Mouse (Mus musculus) macrophage (primary cell): ENCODE data around the gene Vhl. TPM values are rescaled to one million over a fixed set of nuclear protein-coding genes. Genes with fewer than 3 reads are reported as not detected.
A peak's percentile ranks its signal among the peaks of the same experiment; 100 is the strongest.

Source experiments
- H3K27ac ChIP-seq: fragments of 350-480 bp; formaldehyde crosslinking; 2 replicates; pipeline ENCODE4 v1.9.0; 2021
- H3K36me3 ChIP-seq: fragments of 350-480 bp; formaldehyde crosslinking; 2 replicates; pipeline ENCODE4 v1.9.0; 2021; ENCODE audit errors: inconsistent target
- H3K4me3 ChIP-seq: fragments of 350-480 bp; formaldehyde crosslinking; 2 replicates; pipeline ENCODE4 v1.9.0; 2021; ENCODE audit errors: inconsistent target
- H3K79me2 ChIP-seq: fragments of 350-480 bp; formaldehyde crosslinking; 2 replicates; pipeline ENCODE4 v1.9.0; 2021; ENCODE audit errors: inconsistent target
- WGBS: methylation state at CpG from one replicate; pipeline ENCODE4 v1.1.7; 2026; ENCODE audit warnings: inconsistent platforms; ENCODE audit not compliant: missing documents; 5-methylcytosine and 5-hydroxymethylcytosine counted together
- polyA plus RNA-seq: library from polyadenylated mRNA; stranded (reverse); fragments of 250-400 nt; gene quantifications from 3 replicates; pipeline ENCODE4 v1.2.4, GENCODE M21; 2018; ENCODE audit warnings: inconsistent platforms

Gene Vhl
- polyA plus RNA-seq, 1 experiment from 2014 or later: 9.9 TPM

DNA sequence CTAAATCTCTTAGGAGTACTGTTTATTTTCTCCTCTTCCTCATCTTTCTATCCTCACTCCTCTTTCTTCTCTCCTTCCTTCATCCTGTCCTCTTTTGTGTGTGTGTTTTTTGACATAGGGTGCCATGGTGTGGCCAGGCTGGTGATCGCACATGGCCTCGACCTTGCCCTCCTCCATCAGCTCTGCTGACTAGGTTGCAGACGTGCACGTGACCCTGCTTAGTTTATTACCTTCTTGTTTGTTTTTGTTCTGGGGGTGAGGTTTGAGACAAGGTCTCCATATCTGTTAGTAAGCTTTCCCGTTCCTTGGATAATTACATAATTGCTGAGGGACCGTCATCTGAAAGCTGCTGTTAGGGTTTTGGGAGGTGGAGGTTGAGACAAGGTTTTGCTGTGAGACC is 14.9 kb upstream of the Vhl start:
- Histone ChIP-seq H3K27ac (no peak overlapping the region), H3K79me2 (peaks cover 91% of the 10 kb centered on the region), H3K4me3 (no peak overlapping the region), H3K36me3 (peaks cover 9% of the 10 kb centered on the region; the same call in 1 of the 2 replicates)
- WGBS: 91% methylated on average over 6 of the region's 6 CpGs

DNA sequence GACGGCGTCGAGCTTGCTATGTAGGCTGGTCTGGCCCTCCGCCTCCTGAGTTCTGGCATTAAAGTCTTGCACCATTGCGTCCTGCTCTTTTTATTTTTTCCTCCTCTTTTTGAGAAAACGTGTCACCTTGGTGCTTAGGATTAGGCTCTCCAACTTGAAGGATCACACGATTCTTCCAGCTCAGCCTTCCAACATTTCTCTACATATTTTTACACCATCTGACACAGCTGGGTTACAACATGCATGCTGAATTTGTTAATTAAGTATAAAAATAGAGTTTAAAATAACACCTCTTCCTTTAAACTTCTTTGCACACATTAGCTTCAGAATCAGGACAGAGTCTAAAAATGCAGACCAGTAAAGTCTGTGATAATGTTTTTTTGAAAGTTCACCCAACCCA is 14.5 kb upstream of the Vhl start:
- Histone ChIP-seq H3K4me3 (no peak overlapping the region), H3K79me2 (peaks cover 95% of the 10 kb centered on the region), H3K27ac (no peak overlapping the region), H3K36me3 (peaks cover 13% of the 10 kb centered on the region; the same call in 1 of the 2 replicates)
- 96% methylated on average over 7 of the region's 7 CpGs for WGBS

DNA sequence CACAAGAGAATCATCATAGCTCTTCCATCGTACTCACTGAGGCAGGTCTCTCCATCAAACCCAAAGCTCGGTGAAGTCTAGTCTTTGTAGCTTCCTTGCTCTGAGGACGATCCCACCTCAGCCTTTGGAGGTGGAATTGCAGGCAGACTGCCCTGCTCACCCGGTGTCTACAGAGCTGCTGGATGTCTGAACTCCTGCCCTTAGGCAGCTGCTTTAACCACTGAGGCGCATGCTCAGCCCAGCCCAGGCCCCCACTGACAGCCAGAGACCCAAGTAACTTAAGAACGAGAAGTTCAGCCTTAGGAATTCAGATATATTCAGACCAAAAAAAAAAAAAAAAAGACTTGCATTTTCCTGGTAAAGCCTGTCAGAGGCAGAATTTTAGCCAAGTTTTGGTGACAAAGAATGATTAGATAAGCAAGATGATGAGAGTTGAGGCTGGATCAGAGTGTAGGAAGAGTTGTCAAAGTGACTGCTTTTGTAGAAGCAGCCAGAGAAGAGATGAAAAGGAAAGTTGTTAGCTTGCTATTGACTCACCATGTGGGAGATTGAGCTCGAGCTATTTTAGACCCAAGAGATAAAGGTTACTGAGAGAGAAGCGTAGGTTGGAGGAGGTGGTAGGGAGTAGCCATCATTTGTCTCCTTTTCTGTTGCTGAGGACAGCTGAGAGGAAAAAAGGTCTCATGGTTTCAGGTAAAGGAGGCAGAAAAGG is 11.3 kb upstream of the Vhl start:
- Histone ChIP-seq H3K36me3 (peaks cover 42% of the 10 kb centered on the region), H3K4me3 (no peak overlapping the region), H3K27ac (no peak overlapping the region), H3K79me2 (peaks cover 82% of the 10 kb centered on the region)
- WGBS: 95% methylated on average over 8 of the region's 8 CpGs

DNA sequence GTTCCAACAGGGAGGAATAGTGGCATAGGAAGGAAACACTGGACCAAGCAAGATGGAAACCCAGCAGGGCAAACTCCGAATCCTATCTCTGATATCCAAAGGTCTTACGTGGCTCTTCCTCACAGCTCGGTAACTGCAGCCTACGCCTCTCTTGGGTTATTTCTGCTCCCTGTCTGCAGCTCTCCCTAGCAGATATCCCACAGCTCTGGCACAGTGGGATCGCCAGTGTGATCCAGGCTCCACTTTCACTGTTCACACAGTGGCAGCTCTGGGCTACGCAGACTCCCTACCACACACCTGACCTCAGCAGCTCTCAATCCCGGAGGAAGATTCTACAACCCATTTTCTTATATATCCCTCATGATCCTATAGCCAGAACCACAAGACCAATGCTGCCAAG is 9.6 kb upstream of the Vhl start:
- 98% methylated on average over 7 of the region's 7 CpGs for WGBS
- peaks cover 47% of the 10 kb centered on the region for H3K36me3 ChIP-seq
- H3K27ac ChIP-seq: no peak overlapping the region
- H3K79me2 ChIP-seq: peaks cover 65% of the 10 kb centered on the region
- H3K4me3 ChIP-seq: no peak overlapping the region

DNA sequence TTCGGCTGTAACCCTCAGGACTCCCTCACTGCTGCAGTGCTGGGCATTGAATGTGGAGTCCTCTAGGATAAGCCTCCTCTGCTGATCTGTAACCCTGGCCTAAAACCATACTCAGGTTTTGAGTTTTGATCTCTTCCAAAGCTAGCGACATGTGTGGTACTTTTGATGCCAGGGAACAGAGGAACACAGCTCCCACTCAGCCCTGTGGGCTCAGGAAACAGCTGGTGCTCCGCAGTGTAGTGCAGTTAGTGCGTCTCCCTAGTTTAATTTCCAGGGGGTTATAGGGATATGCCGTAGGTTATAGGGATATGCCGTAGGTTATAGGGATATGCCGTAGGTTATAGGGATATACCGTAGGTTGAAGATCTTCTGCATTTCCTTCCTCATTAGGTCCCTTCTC is 8.8 kb upstream of the Vhl start:
- H3K27ac ChIP-seq: no peak overlapping the region
- WGBS: 98% methylated on average over 8 of the region's 8 CpGs
- no peak overlapping the region for H3K4me3 ChIP-seq
- H3K79me2 ChIP-seq: peaks cover 56% of the 10 kb centered on the region
- peaks cover 47% of the 10 kb centered on the region for H3K36me3 ChIP-seq

DNA sequence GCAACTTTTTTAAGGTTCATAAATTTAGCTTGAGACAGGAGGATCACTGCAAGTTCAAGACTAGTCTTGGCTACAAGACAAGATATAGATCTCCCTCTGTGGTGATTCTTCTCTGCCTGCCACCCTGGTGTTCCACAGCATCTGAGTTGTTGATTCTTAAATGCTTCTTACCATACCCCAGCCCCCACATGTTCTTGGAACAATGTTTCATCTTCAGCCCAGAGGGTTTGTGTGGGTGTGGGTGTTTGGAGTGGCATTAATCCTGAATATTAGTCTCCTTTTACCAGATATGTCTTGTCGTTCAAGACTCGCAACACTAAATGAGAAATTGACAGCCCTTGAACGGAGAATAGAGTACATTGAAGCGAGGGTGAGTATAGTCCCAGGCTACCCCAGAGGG is 8.3 kb upstream of the Vhl start:
- Histone ChIP-seq H3K79me2 (peaks cover 51% of the 10 kb centered on the region), H3K4me3 (no peak overlapping the region), H3K36me3 (peaks cover 47% of the 10 kb centered on the region), H3K27ac (no peak overlapping the region)
- WGBS: 88% methylated on average over 4 of the region's 4 CpGs

DNA sequence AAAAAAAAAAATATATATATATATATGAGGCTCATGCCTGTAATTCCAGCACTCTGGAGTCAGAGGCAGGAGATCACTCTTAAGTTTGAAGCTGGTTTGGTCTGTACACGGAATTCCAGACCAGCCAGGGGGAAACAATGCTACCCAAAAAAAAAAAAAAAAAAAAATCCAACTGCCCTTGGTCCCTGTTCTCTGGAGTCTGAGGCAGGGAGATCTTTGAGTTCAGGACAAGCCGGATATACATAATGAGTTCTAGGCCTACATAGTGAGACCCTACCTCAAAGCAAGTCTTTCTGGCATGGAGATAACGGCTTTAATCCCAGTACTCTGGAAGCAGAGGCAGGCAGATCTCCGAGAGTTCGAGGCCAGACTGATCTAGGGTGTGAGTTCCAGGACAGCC is 373 bp upstream of the Vhl start:
- Histone ChIP-seq H3K79me2 (peaks cover 39% of the 10 kb centered on the region), H3K36me3 (peaks cover 8% of the 10 kb centered on the region; the same call in 1 of the 2 replicates), H3K27ac (0 out of 2 replicates have a peak overlapping the region, but pooled peaks have one; percentile 32), H3K4me3 (peak overlapping the region; percentile 36)
- 45% methylated on average over 5 of the region's 5 CpGs for WGBS

DNA sequence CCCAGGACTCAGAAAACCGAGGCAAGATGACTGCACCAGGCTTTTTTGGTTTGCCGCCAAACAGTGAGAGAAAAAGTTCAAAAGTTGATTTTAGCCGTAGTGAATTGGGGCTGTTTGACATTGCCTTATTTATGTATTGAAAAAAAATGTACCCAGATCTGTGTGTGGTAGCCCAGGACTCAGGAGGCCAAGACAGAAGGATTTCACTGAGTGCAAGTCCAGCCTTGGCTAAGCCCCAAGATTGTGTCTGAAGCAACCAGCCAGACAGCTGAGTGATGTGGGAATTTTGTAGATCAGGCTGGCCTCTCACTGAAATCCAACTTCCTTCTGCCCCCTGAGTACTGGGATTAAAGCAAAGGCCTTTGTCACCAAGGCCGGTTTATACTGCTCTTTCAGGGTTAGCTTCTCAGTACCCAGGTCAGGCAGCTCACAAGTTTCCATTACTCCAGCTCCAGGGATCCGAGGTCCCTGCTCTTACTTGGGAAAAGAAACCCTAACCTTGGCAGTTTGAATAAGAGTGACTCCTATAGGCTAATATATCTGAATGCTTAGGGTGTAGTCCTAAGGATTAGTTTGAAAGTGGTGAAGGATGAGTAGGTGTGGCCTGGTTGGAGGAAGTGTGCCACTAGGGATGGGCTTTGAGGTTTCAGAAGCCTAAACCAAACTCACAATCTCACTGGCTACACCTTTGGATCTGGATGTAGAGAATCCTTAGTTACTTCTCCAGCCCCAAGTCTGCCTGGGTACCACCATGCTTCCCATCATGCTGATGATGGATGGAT is 1.4 kb downstream of the Vhl start:
- peaks cover 39% of the 10 kb centered on the region for H3K79me2 ChIP-seq
- 60% methylated on average over 5 of the region's 5 CpGs for WGBS
- no peak overlapping the region for H3K27ac ChIP-seq
- H3K36me3 ChIP-seq: peaks cover 10% of the 10 kb centered on the region; the same call in 1 of the 2 replicates
- H3K4me3 ChIP-seq: peak overlapping the region; percentile 65

DNA sequence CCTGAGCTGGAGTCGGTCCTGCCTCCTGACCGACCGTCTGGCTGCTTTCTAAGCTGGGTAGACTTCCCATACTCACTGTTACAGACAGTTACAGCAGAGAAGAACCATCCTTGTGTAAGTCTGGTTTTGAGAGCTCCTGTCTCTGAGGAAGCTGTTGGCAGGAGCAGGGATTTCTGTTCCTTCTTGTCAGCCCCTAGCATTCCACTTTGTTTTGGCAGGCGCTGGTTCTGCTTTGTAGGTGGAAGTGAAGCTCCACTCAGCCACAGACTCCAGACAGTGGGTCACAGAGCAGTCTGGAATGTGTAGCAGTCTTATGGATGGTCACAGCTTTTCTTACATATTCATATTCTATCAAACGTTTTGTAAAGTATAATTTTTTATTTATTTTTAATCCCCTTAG is 6.6 kb downstream of the Vhl start:
- Histone ChIP-seq H3K79me2 (peaks cover 28% of the 10 kb centered on the region), H3K36me3 (peaks cover 15% of the 10 kb centered on the region; the same call in 1 of the 2 replicates), H3K27ac (peak overlapping the region; percentile 32), H3K4me3 (no peak overlapping the region)
- whole genome bisulfite sequencing: 26% methylated on average over 5 of the region's 5 CpGs

DNA sequence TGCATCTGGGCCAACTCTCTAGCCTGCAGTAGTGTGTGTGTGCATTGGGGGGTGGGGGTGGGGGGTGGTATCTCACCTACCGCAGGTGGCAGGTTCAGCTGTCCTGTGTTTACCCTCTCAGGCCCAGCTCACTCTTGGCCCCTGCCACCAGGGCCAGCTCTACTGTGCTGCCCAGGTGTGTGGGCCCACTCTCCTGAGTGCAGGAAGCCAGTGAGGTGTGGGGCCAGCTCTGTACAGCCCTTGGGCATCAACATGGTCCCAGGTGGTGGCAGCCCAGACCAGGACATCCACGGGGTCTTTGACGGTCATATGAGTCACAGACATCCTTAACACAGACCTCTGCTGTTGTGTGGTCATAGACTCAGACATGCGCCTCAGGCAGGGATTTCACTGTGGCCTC is 9.1 kb downstream of the Vhl start:
- Histone ChIP-seq H3K36me3 (peaks cover 13% of the 10 kb centered on the region; the same call in 1 of the 2 replicates), H3K79me2 (peaks cover 3% of the 10 kb centered on the region; the same call in 1 of the 2 replicates), H3K4me3 (no peak overlapping the region), H3K27ac (no peak overlapping the region)
- WGBS: 94% methylated on average over 4 of the region's 4 CpGs

DNA sequence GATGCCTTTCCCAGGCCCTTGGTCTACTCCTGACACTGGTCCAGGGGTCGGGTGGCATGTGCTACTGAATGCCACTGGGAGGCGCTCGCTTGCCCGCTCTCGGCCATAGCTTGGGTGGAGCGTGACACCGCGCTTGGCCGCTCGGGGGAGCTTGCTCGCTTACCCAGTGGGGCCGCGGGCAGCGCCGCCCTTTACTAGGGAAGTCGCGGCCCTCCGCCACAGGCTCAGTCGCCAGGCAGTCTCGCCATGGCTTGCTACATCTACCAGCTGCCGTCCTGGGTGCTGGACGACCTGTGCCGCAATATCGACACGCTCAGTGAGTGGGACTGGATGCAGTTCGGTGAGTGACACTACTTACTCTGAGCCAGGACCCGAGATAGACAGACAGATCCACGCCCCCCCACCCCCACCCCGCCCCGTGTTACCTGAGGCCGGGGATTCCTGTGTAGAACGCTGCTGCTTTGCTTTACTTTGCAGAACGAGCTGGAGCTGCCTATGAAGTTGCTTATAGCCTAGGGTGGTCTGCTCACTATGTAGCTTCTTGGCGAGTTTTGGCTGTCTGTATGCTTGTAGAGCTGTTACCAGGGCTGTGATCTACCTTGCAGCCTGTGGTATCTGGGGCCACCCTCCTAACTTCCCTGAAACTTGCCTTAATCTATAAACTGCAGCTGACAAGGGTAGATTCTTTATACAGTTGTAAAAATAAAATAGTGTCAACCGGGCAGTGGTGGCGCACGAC is 14.7 kb downstream of the Vhl start, which contains the start of gene Irak2:
Gene Irak2, plus strand, starts transcription at position 166 of the 739 bp plus-strand sequence.
- peaks cover 52% of the 10 kb centered on the region for H3K79me2 ChIP-seq
- H3K36me3 ChIP-seq: no peaks in the 10 kb centered on the region
- peak within 1 kb of the TSS; percentile 72 for H3K27ac ChIP-seq
- 4% methylated on average over 37 of the region's 37 CpGs for WGBS
- H3K4me3 ChIP-seq: peak within 1 kb of the TSS; percentile 84

DNA sequence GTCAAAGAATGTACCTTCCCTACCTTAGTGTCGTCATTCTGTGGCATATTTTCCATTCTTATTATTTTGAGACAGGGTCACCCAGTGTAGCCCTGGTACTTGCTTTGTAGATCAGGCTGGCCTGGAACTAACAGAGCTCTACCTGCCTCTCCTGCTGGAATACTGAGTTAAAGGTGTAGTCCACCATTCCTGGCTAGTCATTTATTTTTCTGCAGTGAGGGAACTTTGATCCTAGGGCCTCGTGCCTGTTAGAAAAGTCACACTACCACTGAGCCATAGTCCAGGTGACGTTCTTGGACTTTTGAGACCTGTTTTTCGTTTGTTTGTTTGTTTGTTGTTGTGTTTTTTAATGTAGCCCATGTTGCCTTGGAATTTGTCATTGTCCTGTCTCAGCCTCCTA is 15.4 kb downstream of the Vhl start:
- peak overlapping the region; percentile 84 for H3K4me3 ChIP-seq
- peaks cover 59% of the 10 kb centered on the region for H3K79me2 ChIP-seq
- no peaks in the 10 kb centered on the region for H3K36me3 ChIP-seq
- H3K27ac ChIP-seq: peak overlapping the region; percentile 72
- WGBS: 81% methylated on average over 4 of the region's 4 CpGs

DNA sequence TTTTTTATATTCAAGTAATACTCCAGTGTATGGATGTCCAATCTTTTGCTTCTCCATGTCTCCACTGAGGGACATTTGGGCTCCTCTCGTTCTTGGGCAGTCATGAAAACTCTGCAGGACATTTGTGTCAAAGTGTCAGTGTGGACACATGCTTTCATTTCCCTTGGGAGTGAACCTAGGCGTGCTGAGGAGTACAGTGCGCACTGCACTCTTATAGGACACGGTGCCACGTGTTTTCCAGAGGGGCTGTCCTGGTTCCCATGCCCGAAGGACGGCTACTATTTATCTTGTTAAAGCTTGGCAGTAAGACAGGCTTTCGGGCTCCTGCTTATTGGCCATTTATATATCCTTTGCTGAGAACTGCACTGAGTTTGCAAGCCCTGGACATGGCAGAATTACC is 18.8 kb downstream of the Vhl start:
- Histone ChIP-seq H3K36me3 (peaks cover 8% of the 10 kb centered on the region; the same call in 1 of the 2 replicates), H3K27ac (no peak overlapping the region), H3K79me2 (peaks cover 90% of the 10 kb centered on the region), H3K4me3 (no peak overlapping the region)
- WGBS: 96% methylated on average over 8 of the region's 8 CpGs

DNA sequence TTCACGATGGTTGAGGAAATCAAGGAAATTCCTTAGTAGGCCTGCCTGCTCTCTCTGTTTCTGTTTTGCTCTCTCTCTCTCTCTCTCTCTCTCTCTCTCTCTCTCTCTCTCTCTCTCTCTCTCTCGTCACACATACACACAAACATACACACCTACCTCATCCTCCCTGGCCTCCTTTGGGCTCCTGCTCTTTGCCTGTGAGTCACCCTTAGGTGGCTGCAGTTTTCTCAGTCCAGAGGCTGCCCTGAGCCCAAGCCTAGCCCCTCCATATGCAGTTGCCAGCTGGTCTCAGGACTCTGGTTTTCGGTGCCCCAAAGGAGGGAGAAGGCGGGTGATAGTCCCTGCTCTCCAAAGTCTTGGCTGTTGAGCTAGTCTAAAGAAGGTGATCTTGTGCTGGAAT is 19.3 kb downstream of the Vhl start:
- Histone ChIP-seq H3K36me3 (peaks cover 12% of the 10 kb centered on the region; the same call in 1 of the 2 replicates), H3K79me2 (peaks cover 94% of the 10 kb centered on the region), H3K27ac (no peak overlapping the region), H3K4me3 (no peak overlapping the region)
- WGBS: 83% methylated on average over 3 of the region's 4 CpGs
